Mouse (Mus musculus) layer of hippocampus, adult 2 months (tissue): ENCODE measurements around the gene Nme8. TPM values are rescaled to one million over a fixed set of nuclear protein-coding genes. Genes with fewer than 3 reads are reported as not detected.

Source experiments
- DNase-seq, 2 experiments: peaks; one replicate each; pipeline ENCODE4 v3.0.0; 2022; ENCODE audit warnings: low spot score in 2 of 2
- H3K27ac ChIP-seq: fragments of 200-600 bp; 2 replicates; pipeline ENCODE4 v1.8.1; 2022
- H3K4me3 ChIP-seq: fragments of 200-600 bp; 2 replicates; pipeline ENCODE4 v1.8.1; 2022; ENCODE audit warnings: mild to moderate bottlenecking
- CTCF ChIP-seq: fragments of 200-600 bp; conservative IDR thresholded peaks from 2 replicates; pipeline ENCODE4 v1.8.1; 2022; ENCODE audit warnings: antibody characterized with exemption, mild to moderate bottlenecking, moderate library complexity
- total RNA-seq, 2 experiments: library from RNA; stranded (reverse); gene quantifications; 2 replicates each; pipeline ENCODE4 v1.2.3; 2021

The Nme8 gene
- total RNA-seq, 2 experiments from 2014 or later = not detected

DNA sequence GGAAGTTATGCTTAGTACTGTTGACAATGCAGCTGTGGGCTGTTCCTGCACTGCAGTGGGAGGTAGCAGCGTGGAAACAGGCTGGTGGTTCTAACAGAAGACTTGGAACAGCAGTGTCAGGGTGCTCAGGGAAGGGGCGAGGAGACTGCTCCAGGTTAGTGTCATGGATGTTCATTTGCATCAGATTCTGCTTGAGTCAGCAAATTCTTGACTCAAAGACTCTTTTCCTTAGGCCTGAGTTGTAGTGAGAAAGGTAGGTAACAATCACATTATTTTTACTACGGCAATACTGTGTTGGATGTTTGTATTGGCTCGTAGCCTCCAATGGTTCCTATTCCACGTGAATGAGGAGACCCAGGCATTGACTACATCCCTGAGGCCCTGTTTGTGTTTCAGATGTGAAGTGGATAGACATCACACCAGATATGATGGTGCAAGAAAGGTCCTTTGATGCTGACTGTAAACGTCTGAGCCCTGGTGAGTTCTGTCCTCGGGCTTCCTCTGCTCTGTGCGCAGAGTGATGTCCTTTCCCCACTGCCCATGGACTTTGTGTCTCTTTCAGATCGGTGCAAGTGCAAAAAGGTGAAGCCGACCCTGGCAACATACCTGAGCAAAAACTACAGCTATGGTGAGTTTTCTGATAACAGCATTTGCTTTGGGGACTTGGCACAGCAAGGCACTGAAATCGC lies 72.8 kb downstream of the Nme8 start:
- Histone ChIP-seq H3K27ac (no peak overlapping the region), H3K4me3 (no peak overlapping the region)
- no peak for DNase-seq
- TF ChIP-seq CTCF = no peak

DNA sequence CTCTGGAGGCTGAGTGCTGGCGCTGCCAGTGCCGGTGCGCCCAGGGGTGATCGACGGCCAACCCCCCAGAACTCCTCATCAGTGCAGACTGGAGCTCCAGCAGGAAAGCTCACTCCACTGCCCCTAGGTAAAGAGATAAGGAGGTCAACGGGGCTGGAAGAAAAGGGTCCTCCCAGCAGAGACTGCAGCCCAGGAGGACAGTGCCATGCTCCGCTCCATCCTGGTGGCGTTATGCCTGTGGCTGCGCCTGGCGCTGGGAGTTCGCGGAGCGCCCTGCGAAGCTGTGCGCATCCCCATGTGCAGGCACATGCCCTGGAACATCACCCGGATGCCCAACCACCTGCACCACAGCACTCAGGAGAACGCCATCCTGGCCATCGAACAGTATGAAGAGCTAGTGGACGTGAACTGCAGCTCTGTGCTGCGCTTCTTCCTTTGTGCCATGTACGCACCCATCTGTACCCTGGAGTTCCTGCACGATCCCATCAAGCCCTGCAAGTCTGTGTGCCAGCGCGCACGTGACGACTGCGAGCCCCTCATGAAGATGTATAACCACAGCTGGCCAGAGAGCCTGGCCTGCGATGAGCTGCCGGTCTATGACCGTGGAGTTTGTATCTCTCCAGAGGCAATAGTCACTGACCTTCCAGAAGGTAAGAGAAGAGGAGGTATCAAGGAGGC lies 74.2 kb downstream of the Nme8 start:
- Histone ChIP-seq H3K4me3 (peak overlapping the region; percentile 67), H3K27ac (peak overlapping the region; percentile 46)
- no peak for TF ChIP-seq CTCF
- peak in 1 of 2 experiments; percentile 16 for DNase-seq

DNA sequence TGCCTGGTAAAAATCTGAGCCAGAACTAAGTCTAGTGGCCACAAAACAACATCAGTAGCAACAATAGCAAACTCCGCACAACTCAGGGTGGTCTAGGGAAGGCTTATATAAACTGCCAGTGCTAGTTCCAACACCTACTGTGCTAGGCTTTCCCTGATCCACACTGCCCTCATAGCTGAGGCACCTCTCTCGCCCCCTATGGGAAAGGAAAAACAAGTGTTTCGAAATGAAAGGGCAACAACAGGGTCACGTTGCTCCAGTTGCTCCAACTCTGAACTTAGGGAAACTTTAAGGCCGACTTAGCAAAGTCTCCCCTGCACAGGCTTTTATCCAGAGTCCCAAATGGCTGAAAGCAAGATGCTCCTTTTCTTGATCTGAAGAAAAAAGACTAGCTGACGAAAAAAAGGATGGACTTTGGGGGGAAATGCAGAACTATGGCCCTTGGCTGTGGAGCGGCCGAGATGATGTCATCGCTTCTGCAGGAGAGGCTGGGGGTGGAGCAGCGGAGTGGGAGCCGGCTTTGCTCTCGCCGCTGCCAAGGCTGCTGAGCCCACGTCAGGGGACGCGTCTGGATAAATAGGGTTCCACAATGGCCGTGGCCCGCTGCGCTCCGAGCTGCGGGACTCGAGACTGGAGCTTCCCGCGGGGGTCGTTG lies 74.9 kb downstream of the Nme8 start, which contains the start of gene Sfrp4:
Gene Sfrp4 (plus strand): TSS at position 532 of the 655 bp plus-strand sequence.
- peak; percentile 14 to 49 for DNase-seq
- H3K27ac ChIP-seq = peak within 1 kb of the TSS; percentile 46
- H3K4me3 ChIP-seq = peak within 1 kb of the TSS; percentile 67
- TF ChIP-seq CTCF = peak; percentile 66

DNA sequence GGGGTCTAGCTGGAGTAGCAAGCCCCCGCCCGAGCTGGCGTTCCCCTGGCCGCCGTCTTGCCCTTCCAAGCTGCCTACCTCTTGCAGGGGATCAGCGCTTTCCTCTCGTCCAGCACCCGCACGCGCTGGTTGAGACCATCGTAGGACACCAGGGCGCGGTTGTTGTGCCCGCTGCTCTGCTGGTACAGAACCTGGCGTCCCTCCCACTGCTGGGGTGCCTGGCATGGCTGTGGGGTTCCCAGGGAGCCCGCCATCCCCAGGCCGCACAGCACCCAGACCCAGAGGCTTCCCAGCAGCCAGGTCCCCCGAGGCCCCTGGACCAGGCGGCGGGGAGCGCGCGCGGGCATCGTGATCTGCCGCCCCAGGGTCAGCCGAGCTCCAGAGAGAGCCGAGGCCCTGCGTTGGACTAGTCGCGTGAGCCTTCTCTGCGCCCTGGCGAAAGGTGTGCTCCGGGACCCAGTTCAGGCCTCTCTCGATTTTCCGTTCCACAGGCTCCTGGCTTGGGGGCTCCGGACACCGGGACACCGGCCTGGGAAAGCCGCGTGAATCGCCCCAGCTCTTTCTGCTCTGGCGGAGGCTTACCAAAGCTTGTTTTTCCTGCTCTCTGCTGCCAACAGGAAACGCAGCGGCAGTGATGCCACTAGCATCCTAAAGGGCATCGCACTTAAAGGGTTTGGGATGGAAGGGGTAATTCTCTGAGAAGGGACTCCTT lies 78.2 kb downstream of the Nme8 start, which contains the start of gene Epdr1:
Gene Epdr1 (minus strand): TSS at position 712 of the 712 bp plus-strand sequence.
- TF ChIP-seq CTCF = peak; percentile 83
- Histone ChIP-seq H3K4me3 (peak within 1 kb of the TSS; percentile 81), H3K27ac (peak within 1 kb of the TSS; percentile 98)
- peak; percentile 74 for DNase-seq

DNA sequence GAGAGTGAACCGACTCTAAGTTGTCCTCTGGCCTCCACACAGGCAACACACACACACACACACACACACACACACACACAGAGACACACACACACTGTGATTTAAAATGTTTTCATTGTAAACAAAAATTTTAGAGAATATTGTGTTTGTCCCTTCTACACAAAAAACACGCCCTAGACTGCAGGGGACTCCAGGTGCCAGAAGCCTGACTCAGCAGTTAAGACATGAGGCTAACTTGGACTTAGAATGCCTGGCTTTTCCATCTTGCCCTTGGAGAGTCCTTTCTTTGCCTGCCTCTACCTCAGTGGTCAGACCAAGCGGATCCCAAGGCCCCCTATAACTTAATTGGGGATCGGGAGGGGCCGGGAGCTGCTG lies 78.8 kb downstream of the Nme8 start:
- no peak for TF ChIP-seq CTCF
- Histone ChIP-seq H3K4me3 (peak overlapping the region; percentile 81), H3K27ac (peak overlapping the region; percentile 98)
- peak in 1 of 2 experiments; percentile 31 for DNase-seq

DNA sequence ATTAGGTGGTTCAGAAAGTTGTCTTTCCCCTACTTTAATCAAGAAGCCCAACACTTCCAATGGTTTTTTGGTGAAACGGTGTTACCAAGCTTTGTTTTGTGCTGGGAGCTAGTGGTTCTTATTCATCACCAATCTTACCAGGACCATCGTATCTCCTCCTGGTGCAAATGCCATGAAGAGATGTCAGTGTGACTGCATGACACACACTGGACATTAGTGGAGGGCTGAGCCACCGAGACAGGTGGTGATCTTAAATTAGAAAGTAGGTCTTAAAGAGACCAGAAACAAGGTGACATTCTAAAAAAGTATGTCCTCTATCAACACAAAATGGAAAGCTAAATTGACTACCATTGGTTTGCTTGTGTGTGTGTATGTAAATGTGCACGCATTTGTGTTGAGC lies 79.5 kb downstream of the Nme8 start:
- H3K4me3 ChIP-seq = peak overlapping the region; percentile 81

DNA sequence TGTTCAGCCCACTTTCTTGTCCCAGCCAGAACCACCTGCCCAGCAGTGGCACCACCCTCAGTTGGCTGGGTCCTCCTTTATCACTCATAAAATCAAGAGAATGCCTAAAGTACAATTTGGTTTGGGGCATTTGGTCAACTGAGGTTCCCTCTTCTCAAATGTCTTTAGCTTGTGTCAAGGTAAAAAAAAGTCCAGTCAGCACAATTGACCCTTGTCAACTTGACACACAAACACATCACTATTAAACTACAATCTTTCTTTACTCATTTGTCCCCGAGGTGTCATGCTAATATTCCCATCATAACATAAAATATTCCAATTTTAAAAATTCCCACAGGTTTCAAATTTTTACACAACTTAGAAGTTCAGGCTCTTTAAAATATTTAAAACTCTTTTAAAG lies 83.3 kb downstream of the Nme8 start:
- TF ChIP-seq CTCF = no peak
- H3K4me3 ChIP-seq = no peak overlapping the region
- DNase-seq = no peak

More for the DNA sequence above, 79.5 kb downstream of the Nme8 start:
- H3K27ac ChIP-seq = no peak overlapping the region
- TF ChIP-seq CTCF = no peak
- no peak for DNase-seq

DNA sequence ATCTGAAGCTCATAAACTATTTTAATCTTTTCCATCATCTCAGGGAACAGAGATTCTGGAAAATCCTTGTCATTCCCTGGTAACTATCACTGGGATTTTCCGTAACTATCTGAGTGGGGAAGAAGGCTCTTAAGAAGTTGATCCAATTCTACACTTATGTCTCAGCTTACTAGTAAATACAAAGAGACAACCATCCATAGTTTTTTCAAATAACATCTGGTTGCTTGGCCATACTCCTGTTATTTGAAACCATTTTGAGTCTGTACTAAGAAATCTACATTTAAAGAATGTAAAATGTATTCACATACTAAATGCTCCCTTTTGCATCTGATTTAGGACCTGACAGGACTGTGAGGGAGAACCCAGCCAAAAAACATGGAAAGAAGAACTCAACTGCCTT lies 84.2 kb downstream of the Nme8 start:
- no peak for TF ChIP-seq CTCF
- no peak for DNase-seq
- no peak overlapping the region for H3K27ac ChIP-seq
- H3K4me3 ChIP-seq = no peak overlapping the region

More for the DNA sequence above, 83.3 kb downstream of the Nme8 start:
- H3K27ac ChIP-seq = no peak overlapping the region

DNA sequence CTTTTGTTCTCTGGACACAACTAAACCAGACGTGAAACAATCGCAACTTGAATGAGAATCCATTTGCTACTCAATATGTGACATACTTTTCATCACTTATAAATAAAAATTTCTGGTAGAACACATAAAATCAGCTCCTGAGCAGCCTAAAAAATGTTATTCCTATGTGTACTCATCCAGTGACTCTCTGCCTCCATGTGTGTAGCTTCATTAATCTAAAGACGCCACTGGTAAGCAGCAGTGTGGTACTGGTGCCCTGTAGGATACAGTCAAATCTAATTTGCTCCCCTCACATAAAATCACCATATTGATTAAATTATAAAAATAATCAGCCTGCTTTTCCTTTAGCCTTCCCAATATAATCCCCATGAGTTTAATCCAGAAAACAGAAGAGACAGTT lies 84.6 kb downstream of the Nme8 start:
- no peak for TF ChIP-seq CTCF

DNA sequence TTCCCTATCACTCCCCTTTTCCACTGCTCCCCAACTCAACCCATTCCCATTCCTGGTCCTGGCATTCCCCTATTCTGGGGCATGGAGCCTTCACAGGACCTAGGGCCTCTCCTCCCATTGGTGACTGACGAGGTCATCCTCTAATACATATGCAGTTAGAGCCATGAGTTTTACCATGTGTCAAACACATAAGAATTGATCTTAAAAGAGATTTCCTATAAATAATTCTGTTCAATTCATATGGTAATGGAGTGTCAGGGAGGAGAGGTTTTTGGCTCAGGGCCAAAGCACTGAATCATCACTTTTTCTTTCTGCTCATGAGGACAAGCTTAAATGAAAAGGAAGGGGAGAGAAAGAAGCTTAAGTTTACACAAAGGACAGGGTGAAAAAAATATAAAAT lies 85.2 kb downstream of the Nme8 start:
- Histone ChIP-seq H3K27ac (no peak overlapping the region), H3K4me3 (no peak overlapping the region)
- TF ChIP-seq CTCF = no peak
- DNase-seq = no peak

More for the DNA sequence above, 84.6 kb downstream of the Nme8 start:
- no peak for DNase-seq
- Histone ChIP-seq H3K4me3 (no peak overlapping the region), H3K27ac (no peak overlapping the region)

DNA sequence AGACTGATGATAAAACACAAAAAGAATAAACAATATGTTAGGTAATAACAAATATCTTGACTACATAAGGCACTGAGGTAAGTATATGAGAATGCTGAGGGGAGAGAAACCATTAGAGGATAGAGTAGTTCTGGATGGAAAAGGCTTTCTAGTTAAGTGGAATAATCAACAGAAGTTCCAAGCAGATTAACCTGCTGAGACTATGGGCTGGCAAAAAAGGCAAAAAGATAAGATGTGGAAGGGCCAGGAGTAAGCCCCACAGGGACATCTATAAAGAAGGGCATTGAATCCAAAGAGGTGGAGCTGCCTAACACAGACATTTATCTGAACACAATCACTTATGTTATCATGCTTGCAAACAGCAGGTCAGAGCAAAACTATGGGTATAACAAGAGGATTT lies 89.5 kb downstream of the Nme8 start:
- no peak for TF ChIP-seq CTCF
- DNase-seq = no peak
- no peak overlapping the region for H3K4me3 ChIP-seq
- no peak overlapping the region for H3K27ac ChIP-seq

DNA sequence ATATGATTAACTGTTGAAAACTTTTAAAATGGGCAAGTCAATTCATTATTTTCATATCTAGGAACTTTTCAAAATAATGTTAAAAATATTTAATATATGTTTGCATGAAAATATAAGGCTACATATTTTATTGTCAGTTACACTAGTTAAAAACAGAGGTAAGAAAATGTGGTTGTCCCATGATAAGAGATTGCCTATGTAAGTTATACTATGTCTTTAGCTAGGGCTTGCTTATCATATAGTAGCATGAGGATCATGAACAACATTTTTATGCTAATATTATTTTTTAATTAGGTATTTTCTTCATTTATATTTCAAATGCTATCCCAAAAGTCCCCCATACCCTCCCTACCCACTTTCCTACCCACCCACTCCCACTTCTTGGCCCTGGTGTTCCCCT lies 92.7 kb downstream of the Nme8 start:
- DNase-seq = no peak
- no peak overlapping the region for H3K4me3 ChIP-seq
- H3K27ac ChIP-seq = no peak overlapping the region
- TF ChIP-seq CTCF = no peak

DNA sequence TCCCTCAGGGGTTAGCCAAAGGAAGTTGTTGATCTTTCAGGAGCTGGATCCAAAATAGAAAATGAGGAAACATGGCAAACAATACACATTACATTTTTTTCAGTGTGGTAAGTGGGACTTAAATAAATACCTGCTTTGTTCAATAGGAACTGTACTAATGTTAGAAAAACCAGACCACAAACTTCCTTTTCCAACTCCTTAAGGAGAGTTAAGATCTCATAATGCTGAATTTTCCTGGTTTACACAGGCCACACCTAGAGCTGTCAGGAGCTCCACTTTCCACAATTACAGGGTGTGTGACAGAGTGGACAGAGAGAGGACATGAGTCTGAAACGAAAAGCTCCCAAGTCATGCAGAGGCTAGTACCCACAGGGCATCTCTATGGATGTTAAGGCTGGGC lies 93.9 kb downstream of the Nme8 start:
- no peak overlapping the region for H3K27ac ChIP-seq
- no peak for TF ChIP-seq CTCF
- DNase-seq = no peak
- H3K4me3 ChIP-seq = no peak overlapping the region
